Mouse (Mus musculus) midbrain, postnatal 0 days (tissue): ENCODE data around the gene Ldhal6b. TPM values are rescaled to one million over a fixed set of nuclear protein-coding genes. Genes with fewer than 3 reads are reported as not detected.

ENCODE experiments used
- ATAC-seq: fragments of 200-750 bp; cut with Nextera tagmentation; 2 replicates; pipeline ENCODE4 v1.8.0; 2017; ENCODE audit warnings: moderate number of reproducible peaks, mild to moderate bottlenecking, moderate TSS enrichment, moderate library complexity; ENCODE audit not compliant: low FRiP score
- DNase-seq: peaks from one replicate; pipeline ENCODE4 v3.0.0-alpha.2; 2015; ENCODE audit warnings: low spot score
- H3K27ac ChIP-seq: fragments of 300-500 bp; sonication (generic); 2 replicates; pipeline ENCODE4 v1.5.1; 2014; ENCODE audit warnings: low read depth, mild to moderate bottlenecking, low read length, mixed read lengths
- H3K27me3 ChIP-seq: fragments of 300-500 bp; sonication (generic); 2 replicates; pipeline ENCODE4 v1.6.1; 2014; ENCODE audit warnings: low read length, control low read depth, mixed read lengths; ENCODE audit not compliant: insufficient read depth
- H3K36me3 ChIP-seq: fragments of 300-500 bp; sonication (generic); 2 replicates; pipeline ENCODE4 v1.6.1; 2014; ENCODE audit warnings: low read length, control low read depth, mixed read lengths; ENCODE audit not compliant: insufficient read depth
- H3K4me1 ChIP-seq: fragments of 300-500 bp; sonication (generic); 2 replicates; pipeline ENCODE4 v1.6.1; 2014; ENCODE audit warnings: mild to moderate bottlenecking, control low read depth, antibody characterized with exemption, low read length, mixed read lengths; ENCODE audit not compliant: insufficient read depth
- H3K4me2 ChIP-seq: fragments of 300-500 bp; sonication (generic); 2 replicates; pipeline ENCODE4 v1.6.1; 2014; ENCODE audit warnings: low read depth, mild to moderate bottlenecking, low read length, mixed read lengths; ENCODE audit not compliant: poor library complexity, severe bottlenecking
- H3K4me3 ChIP-seq: fragments of 300-500 bp; sonication (generic); 2 replicates; pipeline ENCODE4 v1.5.1; 2014; ENCODE audit warnings: low read depth, mild to moderate bottlenecking, low read length, moderate library complexity
- H3K9ac ChIP-seq: fragments of 300-500 bp; sonication (generic); replicated peaks from 2 replicates; pipeline ENCODE4 v1.6.1; 2014; ENCODE audit warnings: mild to moderate bottlenecking, low read length, moderate library complexity, mixed read lengths; ENCODE audit not compliant: poor library complexity, severe bottlenecking
- H3K9me3 ChIP-seq: fragments of 300-500 bp; sonication (generic); 2 replicates; pipeline ENCODE4 v1.6.1; 2016; ENCODE audit warnings: low read length, control low read depth
- CTCF ChIP-seq: IDR thresholded peaks from 2 replicates; pipeline ENCODE4 v1.5.1; 2016; ENCODE audit warnings: antibody characterized with exemption, mild to moderate bottlenecking
- WGBS: fragments of 180-500 bp; shearing (Covaris S2); extraction: QIAGEN DNeasy Blood & Tissue Kit; methylation state at CpG from one replicate; pipeline ENCODE4 v1.1.7; 2014; 5-methylcytosine and 5-hydroxymethylcytosine counted together
- polyA plus RNA-seq: library from polyadenylated mRNA; unstranded; fragments of >200 nt; fragmentation: Nextera tagmentation; extraction: Ambion mirVana; gene quantifications from 2 replicates; pipeline ENCODE4 v1.2.1, GENCODE M21; 2015
- total RNA-seq: library from RNA; depleted of rRNA; stranded (reverse); fragments of >200 nt; gene quantifications from 2 replicates; pipeline ENCODE4 v1.2.3, GENCODE M21; 2014

Ldhal6b gene
- total and polyA plus RNA-seq, 2 experiments from 2014 or later: 0.10 to 0.55 TPM

- Histone ChIP-seq H3K4me1 (no peaks in the 10 kb centered on the region), H3K4me3 (no peak overlapping the region), H3K36me3 (peaks cover 6% of the 10 kb centered on the region), H3K9me3 (no peaks in the 10 kb centered on the region), H3K4me2 (no peak overlapping the region), H3K9ac (no peak overlapping the region), H3K27me3 (no peaks in the 10 kb centered on the region), H3K27ac (no peak overlapping the region)
- DNase-seq (no peak), ATAC-seq (no peak)
- WGBS: 91% methylated on average over 3 of the region's 3 CpGs
- no peak for TF ChIP-seq CTCF
Measured at GRCm38 (mm10) chr17:5414041-5414440, 4.5 kb downstream of the Ldhal6b start.

- no peak overlapping the region for H3K4me2 ChIP-seq
- no peaks in the 10 kb centered on the region for H3K4me1 ChIP-seq
- ATAC-seq (no peak), DNase-seq (no peak)
- no peak overlapping the region for H3K9ac ChIP-seq
- H3K9me3 ChIP-seq: no peaks in the 10 kb centered on the region
- TF ChIP-seq CTCF: no peak
- peaks cover 4% of the 10 kb centered on the region for H3K36me3 ChIP-seq
- no peaks in the 10 kb centered on the region for H3K27me3 ChIP-seq
- no peak overlapping the region for H3K4me3 ChIP-seq
- WGBS: 94% methylated on average over 13 of the region's 13 CpGs
- H3K27ac ChIP-seq: no peak overlapping the region
Measured at GRCm38 (mm10) chr17:5413350-5413749, 5.2 kb downstream of the Ldhal6b start.

GRCm38 (mm10) chr17:5412740-5413139 is 5.8 kb downstream of the Ldhal6b start:
- no peak for TF ChIP-seq CTCF
- Histone ChIP-seq H3K4me2 (no peak overlapping the region), H3K36me3 (peaks cover 1% of the 10 kb centered on the region; the same call in 1 of the 2 replicates), H3K4me1 (no peaks in the 10 kb centered on the region), H3K27me3 (no peaks in the 10 kb centered on the region), H3K4me3 (no peak overlapping the region), H3K9me3 (no peaks in the 10 kb centered on the region), H3K9ac (no peak overlapping the region), H3K27ac (no peak overlapping the region)
- 89% methylated on average over 7 of the region's 7 CpGs for WGBS
- DNase-seq: no peak
- no peak for ATAC-seq

GRCm38 (mm10) chr17:5412301-5412700 is 6.3 kb downstream of the Ldhal6b start:
- no peak for ATAC-seq

GRCm38 (mm10) chr17:5411205-5411604 is 7.4 kb downstream of the Ldhal6b start:
- Histone ChIP-seq H3K4me2 (no peak overlapping the region), H3K36me3 (no peaks in the 10 kb centered on the region; the same call in 1 of the 2 replicates), H3K27ac (no peak overlapping the region), H3K27me3 (no peaks in the 10 kb centered on the region), H3K4me1 (no peaks in the 10 kb centered on the region), H3K9ac (no peak overlapping the region), H3K4me3 (no peak overlapping the region), H3K9me3 (no peaks in the 10 kb centered on the region)
- TF ChIP-seq CTCF: no peak
- DNase-seq: no peak
- 96% methylated on average over 17 of the region's 17 CpGs for WGBS
- no peak for ATAC-seq

More at GRCm38 (mm10) chr17:5412301-5412700, 6.3 kb downstream of the Ldhal6b start:
- no peak overlapping the region for H3K27ac ChIP-seq
- TF ChIP-seq CTCF: no peak
- no peaks in the 10 kb centered on the region for H3K4me1 ChIP-seq
- H3K4me2 ChIP-seq: no peak overlapping the region
- no peaks in the 10 kb centered on the region for H3K9me3 ChIP-seq
- no peaks in the 10 kb centered on the region for H3K27me3 ChIP-seq
- 95% methylated on average over 8 of the region's 8 CpGs for WGBS
- DNase-seq: no peak
- no peaks in the 10 kb centered on the region; the same call in 1 of the 2 replicates for H3K36me3 ChIP-seq
- H3K9ac ChIP-seq: no peak overlapping the region
- H3K4me3 ChIP-seq: no peak overlapping the region

- H3K4me1 ChIP-seq: no peaks in the 10 kb centered on the region
- no peaks in the 10 kb centered on the region for H3K27me3 ChIP-seq
- no peak for DNase-seq
- ATAC-seq: no peak
- H3K9me3 ChIP-seq: no peaks in the 10 kb centered on the region
- H3K36me3 ChIP-seq: no peaks in the 10 kb centered on the region; the same call in 1 of the 2 replicates
- no peak overlapping the region for H3K4me3 ChIP-seq
- no peak overlapping the region for H3K4me2 ChIP-seq
- 84% methylated on average over 4 of the region's 4 CpGs for WGBS
- no peak for TF ChIP-seq CTCF
- H3K9ac ChIP-seq: no peak overlapping the region
- no peak overlapping the region for H3K27ac ChIP-seq
Measured at GRCm38 (mm10) chr17:5410336-5410735, 8.2 kb downstream of the Ldhal6b start.
